ENCODE assay signal across 8 mouse cellular contexts in genomic region chr16:90144541-90144940, GRCm38 (mm10). TPM values are rescaled to one million over a fixed set of nuclear protein-coding genes. Genes with fewer than 3 reads are reported as not detected.
A peak's percentile ranks its signal among the peaks of the same experiment; 100 is the strongest.
DNase-seq lines count a peak whose midpoint lies in the region; ATAC-seq and TF ChIP-seq lines count a peak whose summit lies in the region.

No protein-coding gene starts in this region.

- no peak for TF ChIP-seq CTCF in lung, embryonic 14.5 days (IDR thresholded peaks at IDR 0.05; ENCODE audit: low read depth)

- H3K27me3 ChIP-seq in lung, embryonic 14.5 days (ENCODE audit: insufficient read depth, low read length), result peaks cover 7% of the 10 kb centered on the region; the same call in 1 of the 2 replicates
- H3K27me3 ChIP-seq in embryonic facial prominence, embryonic 13.5 days, result no peaks in the 10 kb centered on the region
- no peaks in the 10 kb centered on the region for H3K27me3 ChIP-seq in neural tube, embryonic 13.5 days

- ATAC-seq in lung, embryonic 14.5 days (ENCODE audit: insufficient read depth), result no peak
- no peak for ATAC-seq in embryonic facial prominence, embryonic 13.5 days (ENCODE audit: insufficient number of reproducible peaks, insufficient read depth, low FRiP score, low TSS enrichment, low read depth)
- no peak; the same call in 1 of the 2 replicates for ATAC-seq in neural tube, embryonic 13.5 days (ENCODE audit: low read depth)

- no peaks in the 10 kb centered on the region for H3K36me3 ChIP-seq in lung, embryonic 14.5 days (ENCODE audit: insufficient read depth)
- H3K36me3 ChIP-seq in embryonic facial prominence, embryonic 13.5 days, result no peaks in the 10 kb centered on the region
- no peaks in the 10 kb centered on the region for H3K36me3 ChIP-seq in neural tube, embryonic 13.5 days

- peak overlapping the region; percentile 99 for H3K4me2 ChIP-seq in lung, embryonic 14.5 days
- H3K4me2 ChIP-seq in embryonic facial prominence, embryonic 13.5 days, result peak overlapping the region; percentile 98
- H3K4me2 ChIP-seq in neural tube, embryonic 13.5 days, result peak overlapping the region; percentile 85

- H3K4me3 ChIP-seq in lung, embryonic 14.5 days (ENCODE audit: low read depth, low read length), result peak overlapping the region; percentile 62
- H3K4me3 ChIP-seq in embryonic facial prominence, embryonic 13.5 days, result peak overlapping the region; percentile 63
- peak overlapping the region; percentile 70 for H3K4me3 ChIP-seq in neural tube, embryonic 13.5 days

- H3K4me1 ChIP-seq in lung, embryonic 14.5 days (ENCODE audit: insufficient read depth), result peaks cover 3% of the 10 kb centered on the region; the same call in 1 of the 2 replicates
- H3K4me1 ChIP-seq in embryonic facial prominence, embryonic 13.5 days, result peaks cover 36% of the 10 kb centered on the region
- H3K4me1 ChIP-seq in neural tube, embryonic 13.5 days (replicated peaks), result peaks cover 34% of the 10 kb centered on the region

- peak overlapping the region; percentile 72 for H3K9ac ChIP-seq in lung, embryonic 14.5 days
- peak overlapping the region; percentile 85 for H3K9ac ChIP-seq in embryonic facial prominence, embryonic 13.5 days
- H3K9ac ChIP-seq in neural tube, embryonic 13.5 days, result peak overlapping the region; percentile 89

- no peak for DNase-seq in lung, embryonic 14.5 days
- no peak for DNase-seq in lung, postnatal 10 days
- peak; percentile 13 for DNase-seq in large intestine, adult 2 months (ENCODE audit: low read depth, low spot score)
- DNase-seq in Muller cell, postnatal 12 days (ENCODE audit: inconsistent ontology term), result no peak
- no peak for DNase-seq in layer of hippocampus, postnatal 36 days
- no peak for DNase-seq in kidney, postnatal 14 days

- H3K27ac ChIP-seq in lung, embryonic 14.5 days (ENCODE audit: low read depth), result peak overlapping the region; percentile 87
- peak overlapping the region; percentile 92; the same call in 1 of the 2 replicates for H3K27ac ChIP-seq in embryonic facial prominence, embryonic 13.5 days
- peak overlapping the region; percentile 92 for H3K27ac ChIP-seq in neural tube, embryonic 13.5 days (replicated peaks)

- WGBS in lung, embryonic 14.5 days, result 6% methylated on average over 13 of the region's 13 CpGs
- 9% methylated on average over 13 of the region's 13 CpGs for WGBS in embryonic facial prominence, embryonic 13.5 days
- 17% methylated on average over 13 of the region's 13 CpGs for WGBS in large intestine, adult 2 months
- WGBS in neural tube, embryonic 13.5 days, result 9% methylated on average over 13 of the region's 13 CpGs

- H3K9me3 ChIP-seq in lung, embryonic 14.5 days (ENCODE audit: low read depth, low read length), result no peaks in the 10 kb centered on the region
- H3K9me3 ChIP-seq in embryonic facial prominence, embryonic 13.5 days, result no peaks in the 10 kb centered on the region
- H3K9me3 ChIP-seq in neural tube, embryonic 13.5 days, result no peaks in the 10 kb centered on the region

RNA-seq across cellular contexts. Expression of gene Tiam1, which starts 1.0 kb away (rescaled TPM):
- polyA plus RNA-seq in lung, embryonic 14.5 days (2014; fragmentation: Nextera tagmentation; extraction: Ambion mirVana), result 16.8 and 18.5 TPM in 2 replicates
- 44.6 and 45.9 TPM in 2 replicates for polyA plus RNA-seq in embryonic facial prominence, embryonic 13.5 days (2015; fragmentation: Nextera tagmentation; extraction: Ambion mirVana)
- polyA plus RNA-seq in large intestine, adult 2 months (2012; rRNA removed), result 2.8 and 3.3 TPM in 2 replicates
- 21.2 and 21.9 TPM in 2 replicates for polyA plus RNA-seq in neural tube, embryonic 13.5 days (2015; fragmentation: Nextera tagmentation; extraction: Ambion mirVana)
- total RNA-seq in layer of hippocampus, postnatal 36 days (2021), result 100 to 1,000 TPM; 106 to 116 TPM
